Mouse (Mus musculus) heart, postnatal 0 days (tissue): ENCODE data around the gene Golga3. TPM values are rescaled to one million over a fixed set of nuclear protein-coding genes. Genes with fewer than 3 reads are reported as not detected.
A peak's percentile ranks its signal among the peaks of the same experiment; 100 is the strongest.

Experiments
- ATAC-seq: fragments of 200-750 bp; cut with Nextera tagmentation; 2 replicates; pipeline ENCODE4 v1.8.0; 2017; ENCODE audit warnings: low read depth, moderate number of reproducible peaks, moderate library complexity; ENCODE audit not compliant: insufficient read depth
- DNase-seq: peaks from one replicate; pipeline ENCODE4 v3.0.0-alpha.2; 2016; ENCODE audit warnings: low spot score
- H3K27ac ChIP-seq: fragments of 300-500 bp; sonication (generic); 2 replicates; pipeline ENCODE4 v1.5.1; 2014; ENCODE audit warnings: low read depth, mild to moderate bottlenecking
- H3K27me3 ChIP-seq: fragments of 300-500 bp; sonication (generic); 2 replicates; pipeline ENCODE4 v1.6.1; 2014; ENCODE audit warnings: low read length, mixed read lengths; ENCODE audit not compliant: control insufficient read depth, insufficient read depth
- H3K36me3 ChIP-seq: fragments of 300-500 bp; sonication (generic); replicated peaks from 2 replicates; pipeline ENCODE4 v1.6.1; 2014; ENCODE audit warnings: low read length, mixed read lengths; ENCODE audit not compliant: control insufficient read depth, insufficient read depth
- H3K4me1 ChIP-seq: fragments of 300-500 bp; sonication (generic); 2 replicates; pipeline ENCODE4 v1.6.1; 2014; ENCODE audit warnings: antibody characterized with exemption; ENCODE audit not compliant: control insufficient read depth, insufficient read depth
- H3K4me2 ChIP-seq: fragments of 300-500 bp; sonication (generic); 2 replicates; pipeline ENCODE4 v1.6.1; 2014; ENCODE audit warnings: low read depth, mild to moderate bottlenecking, low read length, moderate library complexity
- H3K4me3 ChIP-seq: fragments of 300-500 bp; sonication (generic); 2 replicates; pipeline ENCODE4 v1.5.1; 2014; ENCODE audit warnings: low read depth, low read length
- H3K9ac ChIP-seq: fragments of 300-500 bp; sonication (generic); replicated peaks from 2 replicates; pipeline ENCODE4 v1.6.1; 2014; ENCODE audit warnings: low read depth, low read length, mixed read lengths
- H3K9me3 ChIP-seq: fragments of 300-500 bp; sonication (generic); replicated peaks from 2 replicates; pipeline ENCODE4 v1.6.1; 2016; ENCODE audit warnings: low read length; ENCODE audit not compliant: control insufficient read depth
- CTCF ChIP-seq: IDR thresholded peaks from 2 replicates; pipeline ENCODE4 v1.5.1; 2016; ENCODE audit warnings: antibody characterized with exemption, control low read depth, low read depth
- EP300 ChIP-seq: IDR thresholded peaks from 2 replicates; pipeline ENCODE4 v1.6.1; 2016; ENCODE audit warnings: antibody characterized with exemption, low read depth
- WGBS: fragments of 180-500 bp; shearing (Covaris S2); extraction: QIAGEN DNeasy Blood & Tissue Kit; methylation state at CpG from one replicate; pipeline ENCODE4 v1.1.7; 2014; 5-methylcytosine and 5-hydroxymethylcytosine counted together
- polyA plus RNA-seq: library from polyadenylated mRNA; unstranded; fragments of >200 nt; fragmentation: Nextera tagmentation; extraction: Ambion mirVana; gene quantifications from 2 replicates; pipeline ENCODE4 v1.2.1, GENCODE M21; 2015
- total RNA-seq: library from RNA; depleted of rRNA; stranded (reverse); fragments of >200 nt; gene quantifications from 2 replicates; pipeline ENCODE4 v1.2.3, GENCODE M21; 2014; ENCODE audit warnings: low replicate concordance; rRNA removed

Gene Golga3
- total RNA-seq (10.1 and 17.6 TPM in 2 replicates), polyA plus RNA-seq (8.7 and 11.1 TPM in 2 replicates)

- Histone ChIP-seq H3K9me3 (no peaks in the 10 kb centered on the region), H3K4me2 (peak within 1 kb of the TSS; percentile 68), H3K27me3 (no peaks in the 10 kb centered on the region), H3K4me3 (peak within 1 kb of the TSS; percentile 70), H3K9ac (peak within 1 kb of the TSS; percentile 83), H3K27ac (peak within 1 kb of the TSS; percentile 75), H3K36me3 (peaks cover 7% of the 10 kb centered on the region), H3K4me1 (peaks cover 8% of the 10 kb centered on the region)
- ATAC-seq, result peak; percentile 98
- DNase-seq, result peak; percentile 96
- WGBS, result under 1% methylated on average over 40 of the region's 41 CpGs
- no peak for TF ChIP-seq CTCF
- TF ChIP-seq EP300, result no peak
Measured at GRCm38 (mm10) chr5:110176362-110177020, at the start of gene Golga3. Gene Golga3 (plus strand): TSS chr5:110176701.

GRCm38 (mm10) chr5:110135293-110136086, 41.0 kb upstream of the Golga3 start, which contains the start of gene Chfr:
Gene Chfr (plus strand): TSS chr5:110135842.
- DNase-seq, result peak; percentile 96
- Histone ChIP-seq H3K4me1 (0 out of 2 replicates have a peak, but pooled peaks cover 4% of the 10 kb centered on the region), H3K27me3 (no peaks in the 10 kb centered on the region), H3K27ac (peak within 1 kb of the TSS; percentile 75), H3K9ac (peak within 1 kb of the TSS; percentile 76), H3K36me3 (peaks cover 14% of the 10 kb centered on the region), H3K9me3 (peaks cover 7% of the 10 kb centered on the region), H3K4me2 (peak within 1 kb of the TSS; percentile 82), H3K4me3 (peak within 1 kb of the TSS; percentile 81)
- WGBS, result 3% methylated on average over 45 of the region's 46 CpGs
- no peak; the same call in 1 of the 2 replicates for TF ChIP-seq CTCF
- TF ChIP-seq EP300, result peak; percentile 60
- peak; percentile 100 for ATAC-seq

GRCm38 (mm10) chr5:110136087-110136464, 40.4 kb upstream of the Golga3 start:
- Histone ChIP-seq H3K27me3 (no peaks in the 10 kb centered on the region), H3K4me1 (0 out of 2 replicates have a peak, but pooled peaks cover 4% of the 10 kb centered on the region), H3K4me2 (peak overlapping the region; percentile 82), H3K27ac (peak overlapping the region; percentile 75), H3K9me3 (peaks cover 7% of the 10 kb centered on the region), H3K4me3 (peak overlapping the region; percentile 81), H3K36me3 (peaks cover 19% of the 10 kb centered on the region), H3K9ac (peak overlapping the region; percentile 76)
- WGBS, result 3% methylated on average over 18 of the region's 18 CpGs
- TF ChIP-seq EP300 (no peak), CTCF (no peak)
- DNase-seq, result no peak
- no peak for ATAC-seq

GRCm38 (mm10) chr5:110137816-110138215, 38.7 kb upstream of the Golga3 start:
- H3K4me2 ChIP-seq, result no peak overlapping the region
- no peak overlapping the region for H3K9ac ChIP-seq
- H3K36me3 ChIP-seq, result peaks cover 23% of the 10 kb centered on the region
- peaks cover 7% of the 10 kb centered on the region; the same call in 1 of the 2 replicates for H3K9me3 ChIP-seq
- WGBS, result 82% methylated on average over 3 of the region's 3 CpGs
- no peaks in the 10 kb centered on the region for H3K27me3 ChIP-seq
- TF ChIP-seq EP300 (no peak), CTCF (no peak)
- DNase-seq, result no peak
- H3K4me1 ChIP-seq, result 0 out of 2 replicates have a peak, but pooled peaks cover 4% of the 10 kb centered on the region
- no peak overlapping the region for H3K27ac ChIP-seq
- no peak for ATAC-seq
- no peak overlapping the region for H3K4me3 ChIP-seq

- 92% methylated on average over 3 of the region's 3 CpGs for WGBS
- no peak overlapping the region for H3K9ac ChIP-seq
- no peak for TF ChIP-seq EP300
- no peak for TF ChIP-seq CTCF
- ATAC-seq (no peak), DNase-seq (no peak)
- H3K9me3 ChIP-seq, result no peaks in the 10 kb centered on the region
- H3K4me2 ChIP-seq, result no peak overlapping the region
- no peak overlapping the region for H3K4me3 ChIP-seq
- 0 out of 2 replicates have a peak, but pooled peaks cover 4% of the 10 kb centered on the region for H3K4me1 ChIP-seq
- H3K27me3 ChIP-seq, result no peaks in the 10 kb centered on the region
- H3K36me3 ChIP-seq, result peaks cover 32% of the 10 kb centered on the region
- H3K27ac ChIP-seq, result no peak overlapping the region
Measured at GRCm38 (mm10) chr5:110139325-110139724, 37.2 kb upstream of the Golga3 start.
